Mouse (Mus musculus): ENCODE measurements around the gene Bend4.

Gene Bend4

GRCm38 (mm10) chr5:67411475-67411874 is 16.6 kb downstream of the Bend4 start:
- no peak for DNase-seq

- DNase-seq = no peak
Observed at GRCm38 (mm10) chr5:67410426-67410825, 17.7 kb downstream of the Bend4 start.

GRCm38 (mm10) chr5:67408391-67408790 is 19.7 kb downstream of the Bend4 start:
- no peak for DNase-seq

- DNase-seq = no peak
Observed at GRCm38 (mm10) chr5:67404919-67405318, 23.2 kb downstream of the Bend4 start.

GRCm38 (mm10) chr5:67404380-67404779 is 23.7 kb downstream of the Bend4 start:
- DNase-seq = no peak

- DNase-seq = peak in 1 of 2 experiments; percentile 7
Observed at GRCm38 (mm10) chr5:67401612-67402011, 26.5 kb downstream of the Bend4 start.

GRCm38 (mm10) chr5:67400608-67401480 is 27.3 kb downstream of the Bend4 start:
- DNase-seq = no peak

- no peak for DNase-seq
Observed at GRCm38 (mm10) chr5:67399876-67400607, 28.1 kb downstream of the Bend4 start.

- no peak for DNase-seq
Observed at GRCm38 (mm10) chr5:67397186-67397585, 30.9 kb downstream of the Bend4 start.

- no peak for DNase-seq
Observed at GRCm38 (mm10) chr5:67395211-67395851, 32.8 kb downstream of the Bend4 start.

- DNase-seq = no peak
Observed at GRCm38 (mm10) chr5:67393951-67394350, 34.2 kb downstream of the Bend4 start.

- no peak for DNase-seq
Observed at GRCm38 (mm10) chr5:67382556-67382955, 45.6 kb downstream of the Bend4 start.

GRCm38 (mm10) chr5:67381690-67382089 is 46.4 kb downstream of the Bend4 start:
- no peak for DNase-seq

- DNase-seq = no peak
Observed at GRCm38 (mm10) chr5:67377044-67377621, 51.0 kb downstream of the Bend4 start.

- DNase-seq = no peak
Observed at GRCm38 (mm10) chr5:67362931-67363330, 65.2 kb downstream of the Bend4 start.

GRCm38 (mm10) chr5:67362316-67362715 is 65.8 kb downstream of the Bend4 start:
- DNase-seq = no peak

GRCm38 (mm10) chr5:67348949-67349348 is 79.2 kb downstream of the Bend4 start:
- no peak for DNase-seq

- no peak for DNase-seq
Observed at GRCm38 (mm10) chr5:67347060-67347459, 81.0 kb downstream of the Bend4 start.

Data from kidney, postnatal 25 days (tissue).